Comparison of ENCODE assay signal across 24 mouse cellular contexts in genomic region chrX:100832806-100833205, GRCm38 (mm10).
DNase-seq lines count a peak whose midpoint lies in the region; ATAC-seq lines count a peak whose summit lies in the region.
"Had no signal": no experiment of that assay in that cellular context is flagged by ENCODE, and none has a peak within 500 bp of the region (broad histone marks: within the 10 kb centered on the region; RNA-seq: fewer than 3 reads in every experiment).

No protein-coding gene starts in this region.

- peak; percentile 52 for DNase-seq in ES-CJ7 (ENCODE audit: low read depth, low spot score)
- peak; percentile 49 for DNase-seq in R1 (ENCODE audit: low read depth, low spot score)
- peak; percentile 57 for DNase-seq in ZHBTc4 (ENCODE audit: low read depth, low spot score)
- DNase-seq in urinary bladder, postnatal 10 days (ENCODE audit: low spot score): no peak
- DNase-seq: adrenal gland, adult 2 months; adrenal gland, adult 8-10 months; adrenal gland, postnatal 10 days; adrenal gland, postnatal 14 days; adrenal gland, postnatal 25 days; adrenal gland, postnatal 36 days; B cell, adult 2 months; cerebellum, adult 11 months; cerebellum, adult 11-12 months; cerebellum, adult 18-20 months; cerebellum, adult 2 months; cerebellum, adult 8-10 months; cerebellum, adult 9-10 months had no signal

- no peak overlapping the region for H3K4me3 ChIP-seq in intestine, embryonic 15.5 days (replicated peaks)
- no peak overlapping the region for H3K4me3 ChIP-seq in forebrain, embryonic 15.5 days

- H3K4me1 ChIP-seq in intestine, embryonic 15.5 days (replicated peaks): no peaks in the 10 kb centered on the region
- H3K4me1 ChIP-seq in forebrain, embryonic 15.5 days: no peaks in the 10 kb centered on the region

- no peak for ATAC-seq in intestine, embryonic 15.5 days
- ATAC-seq in forebrain, embryonic 15.5 days (replicated peaks): no peak
- ATAC-seq: activated CD4-positive, CD25-positive, alpha-beta regulatory T cell, adult 4 months; CD4-positive, CD25-positive, alpha-beta regulatory T cell, adult 4 months; Patski had no signal

- H3K9me3 ChIP-seq in intestine, embryonic 15.5 days: no peaks in the 10 kb centered on the region
- no peaks in the 10 kb centered on the region for H3K9me3 ChIP-seq in forebrain, embryonic 15.5 days
- H3K9me3 ChIP-seq: G1E had no signal

- no peaks in the 10 kb centered on the region for H3K36me3 ChIP-seq in intestine, embryonic 15.5 days
- H3K36me3 ChIP-seq in forebrain, embryonic 15.5 days: no peaks in the 10 kb centered on the region
- H3K36me3 ChIP-seq: G1E had no signal

- WGBS in intestine, embryonic 15.5 days: 88% methylated on average over 2 of the region's 2 CpGs
- 84% methylated on average over 2 of the region's 2 CpGs for WGBS in forebrain, embryonic 15.5 days

- no peaks in the 10 kb centered on the region for H3K27me3 ChIP-seq in intestine, embryonic 15.5 days (replicated peaks)
- no peaks in the 10 kb centered on the region for H3K27me3 ChIP-seq in forebrain, embryonic 15.5 days
- H3K27me3 ChIP-seq: CH12.LX had no signal

- H3K27ac ChIP-seq in intestine, embryonic 15.5 days: no peak overlapping the region
- no peak overlapping the region for H3K27ac ChIP-seq in forebrain, embryonic 15.5 days (replicated peaks)

- no peak overlapping the region for H3K4me2 ChIP-seq in intestine, embryonic 15.5 days (replicated peaks)
- no peak overlapping the region for H3K4me2 ChIP-seq in forebrain, embryonic 15.5 days (replicated peaks)

- no peak overlapping the region for H3K9ac ChIP-seq in intestine, embryonic 15.5 days
- H3K9ac ChIP-seq in forebrain, embryonic 15.5 days (replicated peaks): no peak overlapping the region
